Mouse (Mus musculus): ENCODE data around the gene Tmem150c. TPM values are rescaled to one million over a fixed set of nuclear protein-coding genes. Genes with fewer than 3 reads are reported as not detected.

The Tmem150c gene
- polyA plus RNA-seq, 1 experiment from 2014 or later, result 20.6 TPM

DNA sequence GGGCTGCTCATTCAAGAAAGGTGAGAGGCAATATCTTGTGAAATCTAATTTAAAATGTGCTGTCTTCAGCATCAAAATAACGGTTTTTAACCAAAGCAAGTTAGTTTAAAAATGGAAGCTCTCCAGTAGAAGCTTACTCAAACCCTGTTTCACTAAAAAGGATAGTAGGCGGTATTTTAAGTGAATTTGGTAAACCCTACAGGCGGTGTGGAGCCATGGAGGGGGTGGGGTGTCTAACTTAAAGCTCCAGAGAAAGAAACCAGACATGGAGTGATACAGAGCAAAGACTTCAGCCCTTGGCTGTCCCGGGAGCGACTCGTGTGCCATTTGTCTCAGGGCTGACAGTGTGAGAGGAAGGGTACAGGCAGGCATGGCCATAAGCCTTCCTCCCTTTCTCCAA lies 4.0 kb downstream of the Tmem150c start:
- H3K9ac ChIP-seq (replicated peaks; ENCODE audit: low read length), result no peak overlapping the region
- no peak overlapping the region for H3K4me3 ChIP-seq (ENCODE audit: low read length)
- no peaks in the 10 kb centered on the region for H3K36me3 ChIP-seq (ENCODE audit: insufficient read depth, low read length)
- peaks cover 11% of the 10 kb centered on the region; the same call in 1 of the 2 replicates for H3K27me3 ChIP-seq (ENCODE audit: insufficient read depth, low read length)
- no peaks in the 10 kb centered on the region for H3K9me3 ChIP-seq (ENCODE audit: low read length)
- ATAC-seq (ENCODE audit: low FRiP score, low TSS enrichment), result no peak
- 62% methylated on average over 6 of the region's 6 CpGs for whole genome bisulfite sequencing
- no peak overlapping the region for H3K4me2 ChIP-seq (replicated peaks; ENCODE audit: low read depth, low read length)
- H3K4me1 ChIP-seq (ENCODE audit: insufficient read depth, low read length), result peaks cover 16% of the 10 kb centered on the region; the same call in 1 of the 2 replicates
- H3K27ac ChIP-seq (ENCODE audit: low read length), result no peak overlapping the region

DNA sequence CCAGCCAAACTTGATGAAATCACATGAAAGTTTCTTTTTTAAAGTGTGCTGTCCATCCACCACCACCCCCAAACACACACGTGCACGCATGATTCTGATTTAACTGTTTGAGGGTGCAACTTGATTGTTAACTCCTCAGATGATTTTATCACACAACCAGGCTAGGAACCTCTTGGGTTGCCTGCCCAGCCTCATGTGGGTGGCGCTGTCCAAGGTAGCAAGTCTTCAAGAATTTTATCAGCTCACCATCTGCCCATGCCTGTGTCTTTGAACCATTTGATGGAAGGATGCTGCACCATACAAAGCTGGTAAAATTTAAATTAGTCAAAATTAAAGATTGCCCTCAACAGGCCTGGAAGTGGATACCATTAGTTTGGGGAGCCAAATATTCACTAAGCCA lies 9.6 kb downstream of the Tmem150c start:
- no peaks in the 10 kb centered on the region for H3K27me3 ChIP-seq (ENCODE audit: insufficient read depth, low read length)
- ATAC-seq (ENCODE audit: low FRiP score, low TSS enrichment), result no peak
- no peaks in the 10 kb centered on the region for H3K4me1 ChIP-seq (ENCODE audit: insufficient read depth, low read length)
- H3K9me3 ChIP-seq (ENCODE audit: low read length), result no peaks in the 10 kb centered on the region
- no peak overlapping the region for H3K27ac ChIP-seq (ENCODE audit: low read length)
- no peak overlapping the region for H3K4me3 ChIP-seq (ENCODE audit: low read length)
- 57% methylated on average over 3 of the region's 3 CpGs for WGBS
- H3K36me3 ChIP-seq (ENCODE audit: insufficient read depth, low read length), result no peaks in the 10 kb centered on the region
- no peak overlapping the region for H3K9ac ChIP-seq (replicated peaks; ENCODE audit: low read length)
- H3K4me2 ChIP-seq (replicated peaks; ENCODE audit: low read depth, low read length), result no peak overlapping the region

DNA sequence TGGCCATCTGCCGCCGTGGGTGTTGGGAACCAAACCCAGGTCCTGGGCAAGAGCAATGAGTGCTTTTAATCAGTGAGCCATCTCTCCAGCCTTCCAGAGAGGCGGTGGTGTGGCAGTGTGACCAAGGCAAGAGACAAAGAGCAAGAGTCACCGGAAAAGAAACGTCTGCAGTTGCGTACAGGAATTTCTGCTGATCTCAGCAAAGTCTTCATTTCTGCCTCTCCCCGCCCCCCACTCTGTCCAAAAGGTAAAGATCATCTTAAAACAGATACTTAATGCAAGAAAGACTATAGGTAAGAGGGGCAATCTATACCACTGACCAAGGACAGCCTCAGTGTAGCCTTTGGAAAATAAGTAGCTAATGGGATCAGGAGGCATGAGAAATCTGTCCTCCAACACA lies 14.8 kb downstream of the Tmem150c start:
- no peaks in the 10 kb centered on the region for H3K27me3 ChIP-seq (ENCODE audit: insufficient read depth, low read length)
- H3K4me3 ChIP-seq (ENCODE audit: low read length), result no peak overlapping the region
- no peaks in the 10 kb centered on the region for H3K36me3 ChIP-seq (ENCODE audit: insufficient read depth, low read length)
- no peak for ATAC-seq (ENCODE audit: low FRiP score, low TSS enrichment)
- no peaks in the 10 kb centered on the region for H3K4me1 ChIP-seq (ENCODE audit: insufficient read depth, low read length)
- H3K9ac ChIP-seq (replicated peaks; ENCODE audit: low read length), result no peak overlapping the region
- 72% methylated on average over 7 of the region's 7 CpGs for WGBS
- no peak overlapping the region for H3K4me2 ChIP-seq (replicated peaks; ENCODE audit: low read depth, low read length)
- no peak overlapping the region for H3K27ac ChIP-seq (ENCODE audit: low read length)
- no peaks in the 10 kb centered on the region for H3K9me3 ChIP-seq (ENCODE audit: low read length)

DNA sequence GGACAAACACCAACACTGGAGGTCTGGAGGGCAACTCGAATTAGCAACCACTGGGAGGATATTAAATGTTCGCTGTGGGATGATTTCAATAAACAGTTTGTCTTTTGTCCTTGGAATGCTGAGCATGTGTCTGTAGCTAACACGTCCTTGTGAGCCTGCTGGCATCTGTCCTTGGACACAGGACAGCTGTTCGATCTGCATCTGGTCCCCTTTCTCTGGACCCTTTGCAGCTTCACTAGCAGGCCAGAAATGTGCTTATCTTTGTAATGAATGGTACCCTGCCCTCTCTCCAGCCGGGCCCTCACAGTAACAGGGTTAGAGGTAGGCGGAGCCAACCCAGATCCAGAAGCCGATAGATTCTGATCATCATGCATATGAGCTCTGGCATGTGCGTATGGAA lies 32.3 kb downstream of the Tmem150c start:
- no peaks in the 10 kb centered on the region for H3K36me3 ChIP-seq (ENCODE audit: insufficient read depth, low read length)
- ATAC-seq (ENCODE audit: low FRiP score, low TSS enrichment), result peak; percentile 68
- WGBS, result 40% methylated on average over 8 of the region's 8 CpGs
- H3K27me3 ChIP-seq (ENCODE audit: insufficient read depth, low read length), result no peaks in the 10 kb centered on the region
- 0 out of 2 replicates have a peak, but pooled peaks cover 3% of the 10 kb centered on the region for H3K4me1 ChIP-seq (ENCODE audit: insufficient read depth, low read length)
- peak overlapping the region; percentile 62; the same call in 1 of the 2 replicates for H3K27ac ChIP-seq (ENCODE audit: low read length)
- no peak overlapping the region for H3K9ac ChIP-seq (replicated peaks; ENCODE audit: low read length)
- no peak overlapping the region for H3K4me3 ChIP-seq (ENCODE audit: low read length)
- H3K4me2 ChIP-seq (replicated peaks; ENCODE audit: low read depth, low read length), result no peak overlapping the region
- no peaks in the 10 kb centered on the region for H3K9me3 ChIP-seq (ENCODE audit: low read length)

DNA sequence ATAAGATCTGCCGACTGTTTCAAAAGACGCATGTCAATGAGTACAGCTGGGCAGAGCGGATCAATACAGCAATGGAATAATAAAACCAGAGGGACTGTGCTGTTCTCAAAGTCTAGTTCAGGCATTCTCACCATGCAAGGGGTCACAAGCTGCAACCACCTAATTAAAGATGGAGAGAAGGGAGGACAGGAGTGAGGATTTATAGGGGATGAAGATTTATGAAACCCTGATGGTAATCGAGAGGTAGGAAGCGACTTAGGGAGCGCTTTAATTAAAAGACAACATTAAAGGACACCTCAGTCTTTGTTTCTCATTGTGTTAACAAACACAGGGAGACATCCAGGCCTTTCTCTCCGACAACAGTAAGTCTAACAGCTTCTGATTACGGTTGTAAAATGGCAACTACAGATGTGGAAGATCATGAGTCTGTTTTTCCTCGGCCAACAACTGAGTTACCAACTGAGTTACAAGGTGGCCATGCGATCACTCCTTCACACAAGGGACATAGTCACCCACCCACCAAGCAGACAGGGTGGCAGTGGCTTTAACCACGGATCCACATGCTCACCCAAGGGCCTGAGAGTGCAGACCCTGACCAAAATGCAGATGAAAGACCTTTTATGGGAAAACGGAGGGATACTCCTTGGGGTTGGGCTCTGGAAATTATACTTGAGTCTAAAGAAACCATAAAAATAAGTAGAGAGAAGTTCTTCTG lies 34.0 kb downstream of the Tmem150c start:
- Histone ChIP-seq H3K4me1 (ENCODE audit: insufficient read depth, low read length) (peaks cover 9% of the 10 kb centered on the region), H3K4me2 (replicated peaks; ENCODE audit: low read depth, low read length) (no peak overlapping the region), H3K27me3 (ENCODE audit: insufficient read depth, low read length) (no peaks in the 10 kb centered on the region), H3K27ac (ENCODE audit: low read length) (peak overlapping the region; percentile 62), H3K9me3 (ENCODE audit: low read length) (no peaks in the 10 kb centered on the region), H3K9ac (replicated peaks; ENCODE audit: low read length) (no peak overlapping the region), H3K4me3 (ENCODE audit: low read length) (no peak overlapping the region), H3K36me3 (ENCODE audit: insufficient read depth, low read length) (no peaks in the 10 kb centered on the region)
- 34% methylated on average over 12 of the region's 12 CpGs for WGBS
- ATAC-seq (ENCODE audit: low FRiP score, low TSS enrichment), result peak; percentile 57

DNA sequence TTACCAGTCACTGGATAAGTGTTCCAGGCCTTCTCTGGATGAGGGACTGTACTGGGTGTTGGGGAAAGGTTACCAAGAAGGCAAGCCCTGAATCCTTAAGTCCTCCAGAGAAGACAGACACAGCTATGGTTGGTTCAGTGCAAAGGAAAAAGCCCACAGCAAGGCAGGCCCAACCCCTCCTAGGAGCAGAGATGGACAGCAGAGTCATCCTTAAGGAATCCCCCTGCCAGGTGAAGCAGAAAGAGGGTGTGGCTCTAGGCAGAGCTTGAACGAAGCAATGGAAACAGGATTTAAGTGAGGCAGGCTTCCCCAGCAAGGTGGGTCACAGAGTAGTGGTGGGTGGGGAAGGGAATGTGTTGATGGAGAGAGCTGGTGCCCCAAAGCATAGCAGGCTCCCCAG lies 35.1 kb downstream of the Tmem150c start:
- no peaks in the 10 kb centered on the region for H3K9me3 ChIP-seq (ENCODE audit: low read length)
- H3K4me2 ChIP-seq (replicated peaks; ENCODE audit: low read depth, low read length), result no peak overlapping the region
- H3K4me3 ChIP-seq (ENCODE audit: low read length), result no peak overlapping the region
- 21% methylated on average over 1 of the region's 1 CpGs for WGBS
- no peak overlapping the region for H3K9ac ChIP-seq (replicated peaks; ENCODE audit: low read length)
- peaks cover 9% of the 10 kb centered on the region for H3K4me1 ChIP-seq (ENCODE audit: insufficient read depth, low read length)
- H3K27ac ChIP-seq (ENCODE audit: low read length), result no peak overlapping the region; the same call in 1 of the 2 replicates
- H3K36me3 ChIP-seq (ENCODE audit: insufficient read depth, low read length), result no peaks in the 10 kb centered on the region
- peaks cover under 1% of the 10 kb centered on the region; the same call in 1 of the 2 replicates for H3K27me3 ChIP-seq (ENCODE audit: insufficient read depth, low read length)
- peak; percentile 35 for ATAC-seq (ENCODE audit: low FRiP score, low TSS enrichment)

DNA sequence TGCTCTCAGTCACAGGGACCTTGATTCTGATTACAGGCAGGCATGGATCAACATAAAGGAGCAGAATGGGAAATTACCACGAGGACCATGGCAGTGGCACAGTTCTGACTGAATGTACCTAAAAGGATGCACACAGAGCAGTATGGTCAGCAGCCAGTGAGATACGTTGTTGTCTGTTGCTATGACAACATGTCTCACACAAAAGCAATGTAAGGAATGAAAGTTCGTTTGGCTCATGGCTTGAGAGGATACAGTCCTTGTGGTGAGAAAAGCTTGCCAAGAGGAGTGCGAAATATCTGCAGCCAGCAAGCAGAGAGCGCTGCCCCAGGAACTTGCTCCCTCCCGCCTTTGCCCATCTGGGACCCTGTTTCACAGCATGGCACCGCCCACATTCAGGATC lies 36.3 kb downstream of the Tmem150c start:
- ATAC-seq (ENCODE audit: low FRiP score, low TSS enrichment), result no peak
- Histone ChIP-seq H3K4me3 (ENCODE audit: low read length) (no peak overlapping the region), H3K4me2 (replicated peaks; ENCODE audit: low read depth, low read length) (no peak overlapping the region), H3K9ac (replicated peaks; ENCODE audit: low read length) (no peak overlapping the region), H3K27me3 (ENCODE audit: insufficient read depth, low read length) (peaks cover 3% of the 10 kb centered on the region; the same call in 1 of the 2 replicates), H3K9me3 (ENCODE audit: low read length) (no peaks in the 10 kb centered on the region), H3K27ac (ENCODE audit: low read length) (no peak overlapping the region), H3K36me3 (ENCODE audit: insufficient read depth, low read length) (no peaks in the 10 kb centered on the region), H3K4me1 (ENCODE audit: insufficient read depth, low read length) (peaks cover 9% of the 10 kb centered on the region)
- 65% methylated on average over 7 of the region's 7 CpGs for WGBS

DNA sequence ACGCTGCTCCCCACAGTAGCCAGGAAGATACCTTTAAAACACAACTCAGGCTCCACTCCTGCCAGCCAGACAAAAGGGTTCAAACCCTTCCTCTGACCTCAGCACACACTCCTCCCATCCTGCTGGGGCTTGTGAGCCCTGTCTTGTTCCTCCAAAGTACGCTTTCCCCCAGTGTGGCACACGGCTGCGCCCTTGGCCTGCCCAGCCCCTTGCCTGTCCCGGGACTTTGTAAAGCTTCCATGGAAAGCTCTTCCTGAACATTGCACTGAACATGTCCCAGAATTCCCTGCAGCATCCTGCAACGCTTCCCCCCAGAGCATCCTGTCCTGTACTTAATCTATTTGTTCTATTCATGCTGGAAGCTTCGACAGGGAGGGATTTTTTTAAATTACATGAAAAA lies 38.4 kb downstream of the Tmem150c start:
- ATAC-seq (ENCODE audit: low FRiP score, low TSS enrichment), result no peak
- WGBS, result 52% methylated on average over 7 of the region's 7 CpGs
- Histone ChIP-seq H3K36me3 (ENCODE audit: insufficient read depth, low read length) (no peaks in the 10 kb centered on the region), H3K4me3 (ENCODE audit: low read length) (peak overlapping the region; percentile 21; the same call in 1 of the 2 replicates), H3K4me1 (ENCODE audit: insufficient read depth, low read length) (peaks cover 6% of the 10 kb centered on the region), H3K9ac (replicated peaks; ENCODE audit: low read length) (no peak overlapping the region; the same call in 1 of the 2 replicates), H3K27ac (ENCODE audit: low read length) (no peak overlapping the region), H3K9me3 (ENCODE audit: low read length) (no peaks in the 10 kb centered on the region), H3K27me3 (ENCODE audit: insufficient read depth, low read length) (peaks cover 3% of the 10 kb centered on the region; the same call in 1 of the 2 replicates), H3K4me2 (replicated peaks; ENCODE audit: low read depth, low read length) (peak overlapping the region; percentile 49)

DNA sequence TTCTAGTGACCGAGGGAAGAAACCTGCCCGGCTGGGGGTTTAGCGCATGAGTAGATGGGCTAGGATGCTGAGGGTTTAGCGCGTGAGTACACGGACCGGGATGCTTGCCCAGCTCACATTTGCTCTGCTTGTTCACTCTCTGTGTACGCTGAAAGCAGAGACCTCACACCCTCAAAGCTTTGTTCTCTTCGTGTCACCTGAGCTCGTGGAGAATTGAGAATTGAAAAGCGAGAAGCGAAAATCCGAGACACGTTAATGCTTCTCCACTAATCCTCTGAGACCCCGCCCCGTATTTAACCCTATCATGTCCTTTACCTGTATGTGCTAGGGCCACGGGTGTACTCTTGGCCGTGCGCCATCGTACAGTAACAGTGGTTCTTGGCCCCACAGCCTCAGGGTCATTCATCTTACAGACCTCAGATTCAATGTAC lies 38.9 kb downstream of the Tmem150c start:
- Histone ChIP-seq H3K27me3 (ENCODE audit: insufficient read depth, low read length) (peaks cover 3% of the 10 kb centered on the region; the same call in 1 of the 2 replicates), H3K9ac (replicated peaks; ENCODE audit: low read length) (peak overlapping the region; percentile 47), H3K4me2 (replicated peaks; ENCODE audit: low read depth, low read length) (peak overlapping the region; percentile 49), H3K27ac (ENCODE audit: low read length) (no peak overlapping the region), H3K4me1 (ENCODE audit: insufficient read depth, low read length) (peaks cover 6% of the 10 kb centered on the region), H3K9me3 (ENCODE audit: low read length) (no peaks in the 10 kb centered on the region), H3K36me3 (ENCODE audit: insufficient read depth, low read length) (no peaks in the 10 kb centered on the region), H3K4me3 (ENCODE audit: low read length) (peak overlapping the region; percentile 21)
- ATAC-seq (ENCODE audit: low FRiP score, low TSS enrichment), result no peak
- 6% methylated on average over 20 of the region's 20 CpGs for WGBS

DNA sequence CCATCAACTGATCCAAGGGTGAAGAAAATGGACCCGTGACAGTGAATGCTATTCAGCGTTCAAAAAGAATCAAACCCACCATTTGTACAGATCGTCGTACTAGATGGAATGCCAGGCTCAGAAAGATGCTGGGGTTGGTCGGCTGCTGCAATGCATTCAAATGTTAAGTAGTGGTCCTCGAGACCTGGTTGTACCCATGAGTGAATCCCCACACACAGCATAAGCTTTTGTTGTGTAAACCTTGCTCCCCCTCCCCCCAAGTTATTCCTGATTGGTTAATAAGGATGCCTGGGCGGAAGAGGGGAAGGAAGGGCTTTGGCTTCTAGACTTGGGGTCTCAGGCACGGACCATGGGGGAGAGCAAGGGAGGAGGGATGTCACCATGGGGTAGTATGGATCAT lies 40.3 kb downstream of the Tmem150c start:
- no peak overlapping the region for H3K27ac ChIP-seq (ENCODE audit: low read length)
- H3K27me3 ChIP-seq (ENCODE audit: insufficient read depth, low read length), result peaks cover 3% of the 10 kb centered on the region; the same call in 1 of the 2 replicates
- H3K4me1 ChIP-seq (ENCODE audit: insufficient read depth, low read length), result peaks cover 9% of the 10 kb centered on the region
- H3K9me3 ChIP-seq (ENCODE audit: low read length), result no peaks in the 10 kb centered on the region
- H3K9ac ChIP-seq (replicated peaks; ENCODE audit: low read length), result no peak overlapping the region
- H3K36me3 ChIP-seq (ENCODE audit: insufficient read depth, low read length), result no peaks in the 10 kb centered on the region
- no peak overlapping the region for H3K4me2 ChIP-seq (replicated peaks; ENCODE audit: low read depth, low read length)
- no peak for ATAC-seq (ENCODE audit: low FRiP score, low TSS enrichment)
- H3K4me3 ChIP-seq (ENCODE audit: low read length), result no peak overlapping the region
- WGBS, result 68% methylated on average over 8 of the region's 8 CpGs
